Mouse (Mus musculus): ENCODE results near the gene Gdpgp1. TPM values are rescaled to one million over a fixed set of nuclear protein-coding genes. Genes with fewer than 3 reads are reported as not detected.

The Gdpgp1 gene
- polyA plus RNA-seq, 1 experiment, result 3.4 TPM

DNA sequence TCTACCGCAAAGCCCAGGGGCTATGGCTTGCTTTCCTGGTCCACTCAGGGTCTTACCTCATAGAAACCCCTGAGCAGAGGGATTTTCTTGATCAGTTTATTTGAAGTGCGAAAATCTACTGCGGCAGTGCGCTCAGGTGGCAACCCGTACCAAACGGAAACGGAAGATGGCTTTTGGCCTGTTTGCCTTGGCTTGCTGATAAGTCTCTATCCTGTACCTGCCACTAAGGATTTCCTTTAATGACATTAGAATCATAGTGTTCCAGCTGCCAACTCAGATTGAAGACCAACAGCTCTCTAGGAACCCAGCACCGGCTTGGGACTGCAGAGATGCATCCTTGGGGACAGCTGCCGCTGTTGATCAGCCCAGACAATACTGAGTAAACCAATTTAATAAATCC is 1.1 kb downstream of the Gdpgp1 start:
- DNase-seq (ENCODE audit: low read depth), result no peak
- TF ChIP-seq CTCF (IDR thresholded peaks at IDR 0.05; ENCODE audit: borderline replicate concordance, extremely low read depth, insufficient read depth, insufficient read length) (no peak), POLR2A (IDR thresholded peaks at IDR 0.05; ENCODE audit: borderline replicate concordance, extremely low read depth, insufficient read depth, insufficient read length, poor library complexity, severe bottlenecking) (no peak)

DNA sequence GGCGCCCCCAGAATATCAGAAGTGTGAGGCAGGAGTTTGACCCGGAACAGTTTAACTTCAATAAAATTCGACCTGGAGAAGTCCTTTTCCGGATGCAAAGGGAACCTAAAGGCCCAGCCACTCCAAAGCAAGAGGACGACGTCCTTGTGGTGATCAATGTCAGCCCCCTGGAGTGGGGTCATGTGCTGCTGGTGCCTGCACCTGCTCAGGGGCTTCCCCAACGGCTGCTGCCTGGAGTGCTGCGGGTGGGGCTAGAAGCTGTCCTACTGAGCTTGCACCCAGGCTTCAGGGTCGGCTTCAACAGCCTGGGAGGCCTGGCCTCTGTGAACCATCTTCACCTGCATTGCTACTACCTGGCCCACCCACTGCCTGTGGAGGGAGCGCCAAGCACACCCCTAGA is 5.9 kb downstream of the Gdpgp1 start:
- TF ChIP-seq CTCF (IDR thresholded peaks at IDR 0.05; ENCODE audit: borderline replicate concordance, extremely low read depth, insufficient read depth, insufficient read length), result no peak
- TF ChIP-seq POLR2A (IDR thresholded peaks at IDR 0.05; ENCODE audit: borderline replicate concordance, extremely low read depth, insufficient read depth, insufficient read length, poor library complexity, severe bottlenecking), result no peak
- no peak for DNase-seq (ENCODE audit: low read depth)

DNA sequence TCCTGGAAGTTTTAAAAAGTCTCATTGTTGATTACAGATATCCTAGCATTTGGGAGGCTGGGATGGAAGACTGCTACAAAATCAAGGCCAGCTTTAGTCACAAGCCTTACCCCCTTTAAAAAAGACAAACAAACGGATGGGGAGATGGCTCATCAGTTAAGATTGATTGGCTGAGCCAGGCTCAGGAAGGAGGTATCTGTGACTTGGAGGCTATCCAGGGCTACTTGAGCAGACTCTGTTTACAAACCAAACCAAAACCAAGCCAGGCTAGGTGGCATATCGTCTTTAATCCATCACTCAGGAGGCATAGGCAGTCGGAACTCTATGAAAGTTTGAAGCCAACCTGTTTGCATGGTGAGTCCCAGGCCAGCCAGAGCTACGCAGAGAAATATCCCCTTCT is 9.0 kb downstream of the Gdpgp1 start:
- DNase-seq (ENCODE audit: low read depth), result no peak
- no peak for TF ChIP-seq POLR2A (IDR thresholded peaks at IDR 0.05; ENCODE audit: borderline replicate concordance, extremely low read depth, insufficient read depth, insufficient read length, poor library complexity, severe bottlenecking)
- no peak for TF ChIP-seq CTCF (IDR thresholded peaks at IDR 0.05; ENCODE audit: borderline replicate concordance, extremely low read depth, insufficient read depth, insufficient read length)

DNA sequence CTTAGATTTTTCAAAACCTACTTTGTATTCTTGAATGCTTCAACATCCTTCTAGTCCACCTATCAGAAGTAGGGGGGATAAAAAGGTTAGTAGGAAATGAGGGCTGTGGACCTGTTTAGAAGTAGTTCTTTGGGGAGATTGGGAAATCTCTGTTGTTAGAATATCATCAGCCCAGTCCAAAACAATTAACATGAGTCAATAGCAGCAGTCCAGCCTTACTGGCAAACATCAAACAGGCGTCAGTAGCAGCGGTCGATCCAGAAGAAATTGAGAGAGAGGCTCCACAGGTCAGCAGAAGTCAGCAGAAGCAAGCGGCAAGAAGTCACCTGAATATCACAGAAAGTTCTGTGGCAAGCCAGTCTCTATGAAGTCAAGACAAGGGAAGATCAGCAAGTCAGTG is 12.2 kb downstream of the Gdpgp1 start:
- no peak for TF ChIP-seq POLR2A (IDR thresholded peaks at IDR 0.05; ENCODE audit: borderline replicate concordance, extremely low read depth, insufficient read depth, insufficient read length, poor library complexity, severe bottlenecking)
- no peak for DNase-seq (ENCODE audit: low read depth)

DNA sequence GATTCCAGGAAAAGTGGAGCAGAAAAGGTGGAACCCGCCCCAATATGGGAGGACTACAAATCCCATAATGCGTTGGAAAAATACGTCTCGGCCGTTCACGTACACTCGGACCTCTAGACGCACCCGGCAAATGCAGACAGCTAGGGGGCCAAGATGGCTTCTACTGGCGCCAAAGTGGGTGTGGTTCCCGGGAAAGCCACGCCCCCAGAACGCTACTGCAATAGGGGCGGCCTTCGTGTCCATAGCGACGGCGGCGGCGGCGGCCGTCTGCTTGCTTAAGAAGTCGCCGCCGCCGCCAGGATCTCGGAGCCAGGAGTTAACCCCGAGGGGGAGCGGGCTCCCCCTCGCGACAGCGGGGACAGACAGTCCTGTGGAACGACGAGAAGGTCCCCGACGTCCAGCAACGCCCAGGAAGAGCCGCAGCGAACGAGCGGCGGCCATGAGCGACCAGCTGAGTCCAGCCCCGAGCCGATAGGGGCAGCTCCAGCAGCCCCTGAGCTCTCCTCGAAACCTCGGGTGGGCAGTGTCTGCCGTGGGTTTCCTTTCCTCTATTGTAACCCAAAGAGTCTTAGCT is 13.6 kb downstream of the Gdpgp1 start, which contains the start of gene Ttll13:
TSS of gene Ttll13 (plus strand) at position 229 of the 574 bp plus-strand sequence.
- peak; percentile 100 for DNase-seq (ENCODE audit: low read depth)
- TF ChIP-seq CTCF (IDR thresholded peaks at IDR 0.05; ENCODE audit: borderline replicate concordance, extremely low read depth, insufficient read depth, insufficient read length) (peak; percentile 51; the same call in 1 of the 2 replicates), POLR2A (IDR thresholded peaks at IDR 0.05; ENCODE audit: borderline replicate concordance, extremely low read depth, insufficient read depth, insufficient read length, poor library complexity, severe bottlenecking) (peak; percentile 69; the same call in 1 of the 2 replicates)

DNA sequence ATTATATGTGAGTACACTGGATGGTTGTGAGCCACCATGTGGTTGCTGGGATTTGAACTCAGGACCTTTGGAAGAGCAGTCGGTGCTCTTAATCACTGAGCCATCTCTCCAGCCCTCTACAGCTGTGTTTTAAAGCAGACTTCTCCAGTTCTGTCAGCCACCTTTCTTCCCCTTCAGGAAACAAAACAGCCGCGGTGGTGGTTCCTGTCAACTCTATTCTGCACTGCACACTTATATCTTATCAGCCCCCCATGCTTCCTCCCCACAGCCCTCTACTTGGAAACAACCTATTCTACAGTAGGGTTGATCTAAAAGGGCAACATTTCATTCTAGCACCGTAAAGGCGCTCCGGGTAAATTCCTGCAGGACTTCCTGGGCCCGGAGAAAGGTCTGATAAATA is 14.2 kb downstream of the Gdpgp1 start:
- peak; percentile 7 for DNase-seq (ENCODE audit: low read depth)
- no peak for TF ChIP-seq POLR2A (IDR thresholded peaks at IDR 0.05; ENCODE audit: borderline replicate concordance, extremely low read depth, insufficient read depth, insufficient read length, poor library complexity, severe bottlenecking)
- TF ChIP-seq CTCF (IDR thresholded peaks at IDR 0.05; ENCODE audit: borderline replicate concordance, extremely low read depth, insufficient read depth, insufficient read length), result no peak

DNA sequence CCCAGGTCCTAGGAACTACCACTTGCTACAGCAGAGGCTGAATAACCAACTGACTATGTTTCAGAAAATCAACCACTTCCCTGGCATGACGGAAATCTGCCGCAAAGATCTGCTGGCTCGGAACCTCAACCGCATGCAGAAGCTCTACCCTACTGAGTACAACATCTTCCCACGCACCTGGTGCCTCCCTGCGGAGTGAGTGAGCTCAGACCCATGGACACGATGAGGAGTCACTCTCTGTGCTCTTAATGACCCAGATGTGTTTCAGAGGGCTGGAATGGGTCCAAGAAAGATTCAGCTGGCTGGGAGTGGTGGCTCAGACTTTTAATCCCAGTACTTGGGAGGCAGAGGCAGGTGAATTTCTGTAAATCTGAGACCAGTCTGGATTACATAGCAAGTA is 19.8 kb downstream of the Gdpgp1 start:
- TF ChIP-seq POLR2A (IDR thresholded peaks at IDR 0.05; ENCODE audit: borderline replicate concordance, extremely low read depth, insufficient read depth, insufficient read length, poor library complexity, severe bottlenecking) (no peak), CTCF (IDR thresholded peaks at IDR 0.05; ENCODE audit: borderline replicate concordance, extremely low read depth, insufficient read depth, insufficient read length) (no peak)

DNA sequence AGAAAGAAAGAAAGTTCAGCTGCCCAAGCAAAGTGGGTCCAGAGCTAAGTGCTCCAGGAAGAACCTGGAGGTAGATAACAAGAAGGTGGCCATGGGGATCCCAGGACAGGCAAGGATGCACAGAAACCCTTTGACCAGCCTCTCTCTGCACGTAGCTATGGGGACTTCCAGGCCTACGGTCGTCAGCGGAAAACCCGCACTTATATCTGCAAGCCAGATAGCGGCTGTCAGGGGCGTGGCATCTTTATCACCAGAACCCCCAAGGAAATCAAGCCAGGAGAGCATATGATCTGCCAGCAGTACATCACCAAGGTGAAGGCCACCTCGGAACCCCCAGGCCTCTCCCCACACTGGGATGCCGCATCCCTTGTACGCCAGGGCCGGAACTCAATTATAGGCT is 20.2 kb downstream of the Gdpgp1 start:
- DNase-seq (ENCODE audit: low read depth), result no peak
- TF ChIP-seq CTCF (IDR thresholded peaks at IDR 0.05; ENCODE audit: borderline replicate concordance, extremely low read depth, insufficient read depth, insufficient read length), result no peak
- TF ChIP-seq POLR2A (IDR thresholded peaks at IDR 0.05; ENCODE audit: borderline replicate concordance, extremely low read depth, insufficient read depth, insufficient read length, poor library complexity, severe bottlenecking), result no peak

More for the DNA sequence above, 19.8 kb downstream of the Gdpgp1 start:
- no peak for DNase-seq (ENCODE audit: low read depth)

DNA sequence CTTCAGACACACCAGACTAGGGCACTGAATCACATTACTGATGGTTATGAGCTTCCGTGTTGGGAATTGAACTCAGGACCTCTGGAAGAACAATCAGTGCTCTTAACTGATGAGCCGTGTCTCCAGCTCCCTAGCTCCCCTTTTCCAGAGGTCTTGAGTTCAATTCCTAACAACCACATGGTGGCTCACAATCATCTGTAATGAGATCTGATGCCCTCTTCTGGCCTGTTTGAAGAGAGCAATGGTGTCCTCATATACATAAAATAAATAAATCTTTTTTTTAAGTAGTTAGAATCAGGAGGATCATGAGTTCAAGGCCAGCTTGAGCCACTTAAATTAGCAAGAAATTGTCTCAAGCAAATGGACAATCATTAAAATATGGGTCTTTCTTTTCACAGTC is 23.3 kb downstream of the Gdpgp1 start:
- TF ChIP-seq POLR2A (IDR thresholded peaks at IDR 0.05; ENCODE audit: borderline replicate concordance, extremely low read depth, insufficient read depth, insufficient read length, poor library complexity, severe bottlenecking), result no peak
- TF ChIP-seq CTCF (IDR thresholded peaks at IDR 0.05; ENCODE audit: borderline replicate concordance, extremely low read depth, insufficient read depth, insufficient read length), result no peak
- no peak for DNase-seq (ENCODE audit: low read depth)

DNA sequence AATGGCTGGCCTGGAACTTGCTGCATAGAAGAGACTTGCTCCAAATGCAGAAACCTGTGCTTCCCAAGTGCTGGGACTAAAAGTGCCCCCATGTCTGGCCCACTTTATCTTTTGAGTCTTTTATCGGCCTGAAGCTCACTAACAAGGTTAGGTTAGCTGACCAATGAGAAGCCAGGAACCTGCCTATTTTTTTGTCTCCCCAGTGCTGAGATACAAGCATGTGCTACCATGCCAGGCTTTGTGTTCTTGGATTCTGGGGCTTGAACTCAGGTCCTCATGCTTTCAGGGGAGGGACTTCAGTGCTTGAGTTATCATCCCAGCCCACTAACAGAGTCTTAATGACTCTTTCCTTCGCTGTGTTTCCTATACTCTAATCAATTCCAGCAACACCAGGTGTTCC is 25.0 kb downstream of the Gdpgp1 start:
- no peak for TF ChIP-seq POLR2A (IDR thresholded peaks at IDR 0.05; ENCODE audit: borderline replicate concordance, extremely low read depth, insufficient read depth, insufficient read length, poor library complexity, severe bottlenecking)
- TF ChIP-seq CTCF (IDR thresholded peaks at IDR 0.05; ENCODE audit: borderline replicate concordance, extremely low read depth, insufficient read depth, insufficient read length), result no peak
- no peak for DNase-seq (ENCODE audit: low read depth)

DNA sequence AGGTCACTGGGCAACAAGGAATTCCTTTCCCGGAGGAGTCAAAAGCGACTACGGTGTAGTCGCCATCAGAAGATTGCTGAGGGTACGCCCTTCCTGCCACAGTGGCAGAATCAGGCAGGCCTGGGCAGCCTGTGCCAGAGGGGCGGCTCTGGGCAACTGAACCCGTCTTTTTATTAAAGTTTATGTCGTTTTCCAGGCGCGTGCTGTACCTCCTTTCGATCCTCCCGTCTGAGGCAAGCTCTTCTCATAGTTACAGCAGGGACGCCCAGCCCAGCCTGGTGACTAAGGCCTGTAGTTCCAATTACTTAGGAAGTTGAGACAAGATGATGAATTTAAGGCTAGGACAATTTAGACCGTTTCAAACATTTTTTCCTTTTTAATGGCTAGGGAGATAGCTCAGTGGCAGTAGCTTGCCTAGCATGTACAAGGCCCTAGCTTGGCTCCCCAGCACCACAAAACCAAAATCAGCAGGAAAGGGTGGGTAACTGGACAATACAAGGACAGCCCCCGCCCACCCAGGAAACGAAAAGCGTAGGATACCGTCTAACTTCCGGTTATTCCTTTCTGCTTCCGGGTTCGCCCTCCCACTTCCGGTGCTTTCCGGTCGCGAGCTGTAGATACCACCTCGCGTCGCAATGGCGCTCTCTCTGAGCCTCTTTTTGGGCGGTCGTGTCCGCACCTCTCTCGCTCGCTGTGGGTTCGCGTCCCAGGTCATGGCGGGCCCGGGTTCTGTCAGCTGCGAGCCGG is 28.1 kb downstream of the Gdpgp1 start, which contains the start of gene Ngrn:
TSS of gene Ngrn (plus strand) at position 591 of the 747 bp plus-strand sequence.
- TF ChIP-seq POLR2A (IDR thresholded peaks at IDR 0.05; ENCODE audit: borderline replicate concordance, extremely low read depth, insufficient read depth, insufficient read length, poor library complexity, severe bottlenecking) (peak; percentile 40; the same call in 1 of the 2 replicates), CTCF (IDR thresholded peaks at IDR 0.05; ENCODE audit: borderline replicate concordance, extremely low read depth, insufficient read depth, insufficient read length) (peak; percentile 17; the same call in 1 of the 2 replicates)
- peak; percentile 94 for DNase-seq (ENCODE audit: low read depth)
